Mouse (Mus musculus): Measurements from ENCODE around the gene Hnrnph3. TPM values are rescaled to one million over a fixed set of nuclear protein-coding genes. Genes with fewer than 3 reads are reported as not detected.
"Not testable (repeated sequence)": the region's sequence is repeated elsewhere in the genome, so short reads cannot be mapped to it uniquely, and the experiment has no call there.

The Hnrnph3 gene
- polyA plus RNA-seq, 1 experiment from 2014 or later = 116 TPM

DNA sequence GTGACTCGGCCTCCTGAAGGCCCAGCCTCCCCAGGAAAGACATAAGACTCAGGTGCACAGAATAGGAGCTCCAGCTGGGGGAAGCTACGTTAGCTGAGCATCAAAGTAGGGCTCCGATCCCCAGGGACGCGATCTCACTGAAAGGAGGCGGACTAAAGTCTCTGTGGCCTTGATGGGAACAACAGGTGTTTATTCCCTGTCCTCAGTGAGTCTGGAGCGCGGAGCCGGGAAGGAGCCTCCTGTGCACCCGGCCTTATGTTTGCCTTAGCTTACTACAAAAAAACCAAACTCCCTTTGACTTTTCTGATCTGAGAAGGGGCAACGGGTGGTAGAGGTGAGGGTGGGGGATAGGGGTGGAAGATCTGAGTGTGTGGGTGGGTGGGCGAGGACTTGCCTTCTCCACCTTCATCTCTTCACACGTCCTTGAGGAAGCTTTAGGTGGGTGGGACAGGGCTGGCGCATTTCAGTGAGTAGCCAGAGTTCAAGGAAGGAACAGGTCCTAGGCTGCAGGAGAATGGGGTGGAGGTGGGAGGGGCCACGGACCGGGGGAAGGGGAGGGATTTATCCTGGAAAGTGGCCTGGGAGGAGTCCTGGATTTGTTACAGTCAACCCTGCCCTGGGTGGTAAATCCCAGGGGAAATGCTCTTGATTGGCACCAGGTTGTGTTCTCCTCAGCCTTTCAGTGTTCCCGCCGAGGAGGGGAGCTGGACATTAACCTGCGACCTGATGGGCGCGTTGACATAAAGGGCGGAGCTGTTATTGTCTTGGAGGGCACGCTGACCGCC is 33.1 kb upstream of the Hnrnph3 start:
- Histone ChIP-seq H3K4me3 (ENCODE audit: low read length) (no peak overlapping the region), H3K36me3 (ENCODE audit: insufficient read depth, low read length) (no peaks in the 10 kb centered on the region), H3K27ac (ENCODE audit: low read length) (no peak overlapping the region), H3K4me1 (ENCODE audit: insufficient read depth, low read length) (0 out of 2 replicates have a peak, but pooled peaks cover 8% of the 10 kb centered on the region), H3K9ac (replicated peaks; ENCODE audit: low read length) (no peak overlapping the region), H3K4me2 (replicated peaks; ENCODE audit: low read depth, low read length) (peak overlapping the region; percentile 31), H3K27me3 (ENCODE audit: insufficient read depth, low read length) (no peaks in the 10 kb centered on the region), H3K9me3 (ENCODE audit: low read length) (no peaks in the 10 kb centered on the region)
- peak; percentile 60; the same call in 1 of the 2 replicates for ATAC-seq (ENCODE audit: low FRiP score, low TSS enrichment)
- 35% methylated on average over 24 of the region's 24 CpGs for WGBS

DNA sequence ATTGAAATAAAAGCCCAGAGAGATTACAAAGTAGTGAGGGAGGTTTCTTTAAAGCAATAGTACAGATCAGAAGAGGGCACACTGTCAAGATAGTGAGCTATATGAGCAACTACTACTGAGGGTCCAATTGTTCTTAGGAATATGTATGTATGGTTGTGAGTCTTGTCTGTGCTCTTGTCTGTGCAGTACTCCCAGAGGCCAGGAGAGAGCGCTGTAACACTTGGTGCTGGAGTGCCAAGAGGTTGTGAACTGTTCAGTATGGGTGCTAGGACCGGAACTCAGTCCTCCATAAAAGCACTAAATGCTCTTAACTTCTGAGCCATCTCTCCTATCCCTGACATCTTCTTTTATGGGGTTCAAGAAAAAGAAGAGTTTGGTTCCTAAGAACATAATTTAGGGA is 30.6 kb upstream of the Hnrnph3 start:
- no peaks in the 10 kb centered on the region for H3K9me3 ChIP-seq (ENCODE audit: low read length)
- no peak overlapping the region for H3K4me3 ChIP-seq (ENCODE audit: low read length)
- 78% methylated on average over 2 of the region's 2 CpGs for WGBS
- no peaks in the 10 kb centered on the region for H3K4me1 ChIP-seq (ENCODE audit: insufficient read depth, low read length)
- no peaks in the 10 kb centered on the region for H3K27me3 ChIP-seq (ENCODE audit: insufficient read depth, low read length)
- no peak overlapping the region for H3K27ac ChIP-seq (ENCODE audit: low read length)
- no peaks in the 10 kb centered on the region for H3K36me3 ChIP-seq (ENCODE audit: insufficient read depth, low read length)
- ATAC-seq (ENCODE audit: low FRiP score, low TSS enrichment) = no peak
- H3K9ac ChIP-seq (replicated peaks; ENCODE audit: low read length) = no peak overlapping the region
- no peak overlapping the region for H3K4me2 ChIP-seq (replicated peaks; ENCODE audit: low read depth, low read length)

DNA sequence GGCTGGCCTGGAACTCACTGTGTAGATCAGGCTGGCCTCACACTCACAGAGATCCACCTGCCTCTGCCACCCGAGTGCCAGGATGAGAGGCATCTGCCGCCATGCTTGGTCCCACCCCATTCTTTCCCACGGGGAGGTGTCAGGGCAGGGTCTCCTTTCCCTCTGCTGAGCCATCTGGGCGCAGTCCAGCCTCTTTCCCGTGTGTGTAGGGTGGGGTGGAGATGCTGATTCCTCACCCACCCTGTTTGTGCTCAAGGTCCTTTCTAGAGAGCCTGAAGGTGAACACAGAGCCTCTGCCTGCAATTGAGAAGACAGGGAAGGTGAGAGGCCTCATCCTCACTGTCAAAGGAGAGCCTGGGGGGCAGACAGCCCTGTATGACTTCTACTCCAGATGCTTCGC is 30.1 kb upstream of the Hnrnph3 start:
- H3K36me3 ChIP-seq (ENCODE audit: insufficient read depth, low read length); H3K27ac ChIP-seq (ENCODE audit: low read length); H3K4me3 ChIP-seq (ENCODE audit: low read length); H3K9me3 ChIP-seq (ENCODE audit: low read length); H3K4me2 ChIP-seq (replicated peaks; ENCODE audit: low read depth, low read length); H3K27me3 ChIP-seq (ENCODE audit: insufficient read depth, low read length); H3K9ac ChIP-seq (replicated peaks; ENCODE audit: low read length); H3K4me1 ChIP-seq (ENCODE audit: insufficient read depth, low read length); ATAC-seq (ENCODE audit: low FRiP score, low TSS enrichment): not testable (repeated sequence)
- 83% methylated on average over 6 of the region's 6 CpGs for WGBS

DNA sequence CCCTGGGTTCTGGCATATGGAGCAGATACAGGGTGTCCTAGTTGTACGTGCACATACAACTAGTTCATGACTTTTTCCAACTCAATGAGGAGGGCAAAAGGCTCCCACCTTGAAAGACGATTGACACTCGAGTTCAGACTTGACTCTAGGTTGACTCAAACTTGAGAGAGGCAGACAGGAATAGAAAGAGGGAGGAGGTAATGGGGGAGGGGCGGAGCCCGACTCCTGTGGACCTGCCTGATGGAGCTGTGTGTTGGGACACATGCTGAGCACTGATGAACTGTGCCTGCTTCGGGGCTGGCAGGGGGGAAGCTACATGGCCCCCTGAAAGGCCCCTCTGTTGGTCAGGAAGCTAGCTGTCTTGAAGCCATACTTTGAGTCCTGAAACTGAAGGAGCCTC is 29.0 kb upstream of the Hnrnph3 start:
- no peak overlapping the region for H3K9ac ChIP-seq (replicated peaks; ENCODE audit: low read length)
- H3K9me3 ChIP-seq (ENCODE audit: low read length) = no peaks in the 10 kb centered on the region
- H3K27me3 ChIP-seq (ENCODE audit: insufficient read depth, low read length) = no peaks in the 10 kb centered on the region
- no peak overlapping the region for H3K4me2 ChIP-seq (replicated peaks; ENCODE audit: low read depth, low read length)
- no peaks in the 10 kb centered on the region for H3K36me3 ChIP-seq (ENCODE audit: insufficient read depth, low read length)
- no peak overlapping the region for H3K27ac ChIP-seq (ENCODE audit: low read length)
- no peak for ATAC-seq (ENCODE audit: low FRiP score, low TSS enrichment)
- no peak overlapping the region for H3K4me3 ChIP-seq (ENCODE audit: low read length)
- WGBS = 62% methylated on average over 6 of the region's 6 CpGs
- no peaks in the 10 kb centered on the region for H3K4me1 ChIP-seq (ENCODE audit: insufficient read depth, low read length)

DNA sequence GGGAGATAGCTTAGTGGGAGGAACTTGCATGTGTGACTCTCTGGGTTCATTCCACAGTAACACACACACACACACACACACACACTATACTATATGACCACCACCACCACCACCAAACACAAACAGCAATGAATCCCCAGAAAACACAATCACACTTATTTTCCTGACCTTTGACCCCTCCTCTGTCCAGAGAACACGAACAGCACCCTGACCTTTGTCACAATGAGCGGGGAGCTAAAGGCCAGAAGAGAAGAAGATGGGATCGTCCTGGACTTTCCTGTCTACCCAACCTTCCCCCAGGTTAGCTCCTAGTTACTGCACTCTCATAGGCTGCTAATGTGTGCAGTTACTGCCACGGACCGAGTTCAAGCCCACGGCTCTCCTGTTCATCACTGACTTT is 28.0 kb upstream of the Hnrnph3 start:
- Histone ChIP-seq H3K9ac (replicated peaks; ENCODE audit: low read length) (no peak overlapping the region), H3K4me1 (ENCODE audit: insufficient read depth, low read length) (no peaks in the 10 kb centered on the region), H3K4me2 (replicated peaks; ENCODE audit: low read depth, low read length) (no peak overlapping the region), H3K4me3 (ENCODE audit: low read length) (no peak overlapping the region), H3K9me3 (ENCODE audit: low read length) (no peaks in the 10 kb centered on the region), H3K36me3 (ENCODE audit: insufficient read depth, low read length) (no peaks in the 10 kb centered on the region), H3K27me3 (ENCODE audit: insufficient read depth, low read length) (no peaks in the 10 kb centered on the region), H3K27ac (ENCODE audit: low read length) (no peak overlapping the region)
- WGBS = 82% methylated on average over 6 of the region's 6 CpGs
- ATAC-seq (ENCODE audit: low FRiP score, low TSS enrichment) = no peak

DNA sequence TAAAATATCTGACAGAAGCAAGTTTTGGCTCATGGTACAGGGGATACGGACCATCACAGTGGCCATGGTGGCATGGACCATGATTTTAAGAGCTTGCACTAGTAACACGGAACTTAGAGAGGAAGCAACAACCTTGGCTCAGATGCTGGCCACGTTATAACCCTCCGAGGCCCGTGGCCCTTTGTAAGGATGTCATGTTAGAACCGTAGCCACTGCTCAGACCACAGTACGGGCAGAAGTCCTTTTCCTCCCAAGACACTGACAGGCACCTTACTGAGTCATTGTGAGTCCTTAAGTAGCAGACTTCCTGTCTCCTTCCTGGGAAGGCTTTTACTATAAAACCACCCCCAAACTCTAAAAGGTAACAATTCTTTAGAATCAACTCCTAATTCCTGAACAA is 27.2 kb upstream of the Hnrnph3 start:
- H3K4me3 ChIP-seq (ENCODE audit: low read length) = no peak overlapping the region
- no peaks in the 10 kb centered on the region for H3K9me3 ChIP-seq (ENCODE audit: low read length)
- no peaks in the 10 kb centered on the region for H3K4me1 ChIP-seq (ENCODE audit: insufficient read depth, low read length)
- H3K9ac ChIP-seq (replicated peaks; ENCODE audit: low read length) = no peak overlapping the region
- H3K27ac ChIP-seq (ENCODE audit: low read length) = no peak overlapping the region
- H3K27me3 ChIP-seq (ENCODE audit: insufficient read depth, low read length) = no peaks in the 10 kb centered on the region
- no peak for ATAC-seq (ENCODE audit: low FRiP score, low TSS enrichment)
- no peaks in the 10 kb centered on the region for H3K36me3 ChIP-seq (ENCODE audit: insufficient read depth, low read length)
- 73% methylated on average over 7 of the region's 7 CpGs for WGBS
- H3K4me2 ChIP-seq (replicated peaks; ENCODE audit: low read depth, low read length) = no peak overlapping the region

DNA sequence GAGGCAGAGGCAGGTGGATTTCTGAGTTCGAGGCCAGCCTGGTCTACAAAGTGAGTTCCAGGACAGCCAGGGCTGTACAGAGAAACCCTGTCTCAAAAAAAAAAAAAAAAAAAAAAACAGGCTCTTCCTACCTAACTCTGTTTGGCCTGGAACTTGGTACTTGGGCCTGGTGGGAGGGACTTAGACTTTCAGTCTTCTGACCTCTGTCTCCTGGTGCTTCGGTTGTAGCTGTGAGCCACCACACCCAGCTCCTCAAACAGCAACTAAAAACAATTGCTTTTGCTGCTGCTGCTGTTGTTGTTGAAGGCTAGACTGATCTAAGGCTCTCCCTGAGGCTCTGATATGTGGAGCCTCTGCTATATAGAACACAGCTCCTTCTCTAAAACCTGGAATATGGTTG is 25.1 kb upstream of the Hnrnph3 start:
- Histone ChIP-seq H3K36me3 (ENCODE audit: insufficient read depth, low read length) (no peaks in the 10 kb centered on the region), H3K4me3 (ENCODE audit: low read length) (no peak overlapping the region), H3K27ac (ENCODE audit: low read length) (no peak overlapping the region), H3K9me3 (ENCODE audit: low read length) (no peaks in the 10 kb centered on the region), H3K4me1 (ENCODE audit: insufficient read depth, low read length) (no peaks in the 10 kb centered on the region), H3K4me2 (replicated peaks; ENCODE audit: low read depth, low read length) (no peak overlapping the region), H3K27me3 (ENCODE audit: insufficient read depth, low read length) (no peaks in the 10 kb centered on the region), H3K9ac (replicated peaks; ENCODE audit: low read length) (no peak overlapping the region)
- no peak for ATAC-seq (ENCODE audit: low FRiP score, low TSS enrichment)
- 83% methylated on average over 1 of the region's 2 CpGs for WGBS

DNA sequence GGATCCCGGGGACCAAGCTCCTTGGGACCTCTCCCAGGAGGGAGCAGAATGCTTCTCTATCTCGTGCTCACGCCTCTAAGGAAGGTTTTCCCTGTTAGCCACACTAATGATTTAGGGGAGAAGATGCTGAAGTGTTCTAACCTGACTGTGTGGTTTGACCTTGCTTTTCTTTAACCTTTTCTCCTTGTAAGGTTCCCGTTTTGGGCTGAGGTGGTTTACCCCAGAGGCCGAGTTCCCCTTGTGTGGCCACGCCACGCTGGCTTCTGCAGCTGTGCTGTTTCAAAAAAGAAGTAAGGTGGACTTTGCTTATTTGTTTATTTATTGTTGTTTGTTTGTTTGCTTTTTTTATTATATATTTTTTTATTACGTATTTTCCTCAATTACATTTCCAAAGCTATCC is 23.7 kb upstream of the Hnrnph3 start:
- Histone ChIP-seq H3K4me2 (replicated peaks; ENCODE audit: low read depth, low read length) (no peak overlapping the region), H3K4me1 (ENCODE audit: insufficient read depth, low read length) (no peaks in the 10 kb centered on the region), H3K27ac (ENCODE audit: low read length) (no peak overlapping the region), H3K27me3 (ENCODE audit: insufficient read depth, low read length) (no peaks in the 10 kb centered on the region), H3K9ac (replicated peaks; ENCODE audit: low read length) (no peak overlapping the region), H3K4me3 (ENCODE audit: low read length) (no peak overlapping the region), H3K36me3 (ENCODE audit: insufficient read depth, low read length) (no peaks in the 10 kb centered on the region), H3K9me3 (ENCODE audit: low read length) (no peaks in the 10 kb centered on the region)
- no peak for ATAC-seq (ENCODE audit: low FRiP score, low TSS enrichment)
- 83% methylated on average over 8 of the region's 8 CpGs for WGBS

DNA sequence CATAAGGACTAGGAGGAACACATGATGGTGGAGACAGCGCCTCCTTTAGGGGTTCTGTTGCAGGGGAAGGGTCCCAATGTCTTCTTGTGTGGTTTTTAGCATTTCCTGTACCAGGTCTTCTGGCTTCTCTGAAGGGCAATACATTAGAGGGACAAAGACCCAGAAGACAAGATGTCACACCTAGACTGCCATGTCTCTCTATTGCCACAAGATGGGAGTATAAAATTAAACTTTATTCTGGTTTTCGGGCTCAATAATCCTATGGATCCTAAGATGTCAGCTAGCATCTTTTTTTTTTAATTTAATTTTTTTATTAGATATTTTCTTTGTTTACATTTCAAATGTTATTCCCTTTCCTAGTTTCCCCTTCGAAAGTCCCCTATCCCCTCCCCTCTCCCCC is 19.1 kb upstream of the Hnrnph3 start:
- 75% methylated on average over 3 of the region's 3 CpGs for WGBS
- no peak for ATAC-seq (ENCODE audit: low FRiP score, low TSS enrichment)

DNA sequence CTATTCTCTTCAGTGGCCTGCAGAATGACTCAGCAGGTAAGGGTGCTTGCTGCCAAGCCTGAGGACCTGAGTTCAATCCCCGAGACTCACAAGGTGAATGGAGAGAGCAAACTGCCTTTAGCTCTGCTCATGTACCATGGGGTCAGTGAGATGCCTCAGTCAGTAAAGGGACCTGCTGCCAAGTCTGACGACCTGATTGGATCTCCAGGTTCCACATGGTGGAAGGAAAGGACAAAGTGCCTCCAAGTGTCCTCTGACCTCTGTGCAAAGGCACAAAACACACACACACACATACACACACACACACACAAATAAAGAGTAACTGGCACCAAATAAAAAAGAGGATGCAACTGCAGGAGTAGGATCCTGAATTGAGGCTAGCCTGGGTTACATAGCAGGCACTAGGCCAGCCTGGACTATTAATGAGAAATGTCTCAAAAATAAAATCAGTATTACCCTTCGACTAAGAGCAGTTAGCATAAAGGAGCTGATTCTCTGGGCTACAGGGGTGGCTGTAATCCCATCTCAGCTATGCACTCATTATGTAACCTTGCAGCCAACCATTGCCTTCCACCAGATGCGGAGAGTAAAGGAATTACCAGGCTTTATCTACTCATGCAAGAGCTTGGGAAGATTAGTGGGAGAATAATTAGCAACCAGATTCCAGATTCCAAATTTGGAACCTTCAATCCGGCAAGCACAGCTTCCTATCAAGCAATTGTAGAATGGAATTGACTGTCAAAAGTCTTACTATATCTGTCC is 16.0 kb upstream of the Hnrnph3 start:
- 87% methylated on average over 5 of the region's 5 CpGs for WGBS

More for the DNA sequence above, 19.1 kb upstream of the Hnrnph3 start:
- no peaks in the 10 kb centered on the region for H3K9me3 ChIP-seq (ENCODE audit: low read length)
- H3K27me3 ChIP-seq (ENCODE audit: insufficient read depth, low read length) = no peaks in the 10 kb centered on the region
- no peaks in the 10 kb centered on the region for H3K36me3 ChIP-seq (ENCODE audit: insufficient read depth, low read length)
- H3K27ac ChIP-seq (ENCODE audit: low read length) = no peak overlapping the region
- H3K9ac ChIP-seq (replicated peaks; ENCODE audit: low read length) = no peak overlapping the region
- no peak overlapping the region for H3K4me2 ChIP-seq (replicated peaks; ENCODE audit: low read depth, low read length)
- no peak overlapping the region for H3K4me3 ChIP-seq (ENCODE audit: low read length)
- no peaks in the 10 kb centered on the region for H3K4me1 ChIP-seq (ENCODE audit: insufficient read depth, low read length)

More for the DNA sequence above, 16.0 kb upstream of the Hnrnph3 start:
- H3K4me3 ChIP-seq (ENCODE audit: low read length) = no peak overlapping the region
- ATAC-seq (ENCODE audit: low FRiP score, low TSS enrichment) = no peak
- no peak overlapping the region for H3K4me2 ChIP-seq (replicated peaks; ENCODE audit: low read depth, low read length)
- H3K4me1 ChIP-seq (ENCODE audit: insufficient read depth, low read length) = no peaks in the 10 kb centered on the region
- no peaks in the 10 kb centered on the region for H3K36me3 ChIP-seq (ENCODE audit: insufficient read depth, low read length)
- no peaks in the 10 kb centered on the region for H3K27me3 ChIP-seq (ENCODE audit: insufficient read depth, low read length)
- no peak overlapping the region; the same call in 1 of the 2 replicates for H3K27ac ChIP-seq (ENCODE audit: low read length)
- H3K9me3 ChIP-seq (ENCODE audit: low read length) = no peaks in the 10 kb centered on the region
- no peak overlapping the region for H3K9ac ChIP-seq (replicated peaks; ENCODE audit: low read length)

Measured in kidney, embryonic 16.5 days (tissue).